Mouse (Mus musculus) liver, embryonic 14.5 days (tissue): ENCODE results near the gene Agt. TPM values are rescaled to one million over a fixed set of nuclear protein-coding genes. Genes with fewer than 3 reads are reported as not detected.

Source experiments
- ATAC-seq: fragments of 200-750 bp; cut with Nextera tagmentation; 2 replicates; pipeline ENCODE4 v1.8.0; 2017; ENCODE audit warnings: moderate number of reproducible peaks, mild to moderate bottlenecking, moderate library complexity; ENCODE audit not compliant: insufficient read depth
- DNase-seq, 3 experiments: peaks; one replicate each; pipeline ENCODE4 v3.0.0-alpha.2; 2012 to 2013; ENCODE audit warnings: low read depth in 3 of 3, low spot score in 3 of 3
- H3K27ac ChIP-seq: fragments of 300-500 bp; sonication (generic); 2 replicates; pipeline ENCODE4 v1.5.1; 2014; ENCODE audit warnings: moderate library complexity, mild to moderate bottlenecking, control low read depth, inconsistent platforms
- H3K27me3 ChIP-seq: fragments of 300-500 bp; sonication (generic); 2 replicates; pipeline ENCODE4 v1.6.1; 2014; ENCODE audit warnings: mild to moderate bottlenecking, low read length, moderate library complexity; ENCODE audit not compliant: control insufficient read depth, insufficient read depth
- H3K36me3 ChIP-seq: fragments of 300-500 bp; sonication (generic); replicated peaks from 2 replicates; pipeline ENCODE4 v1.6.1; 2014; ENCODE audit warnings: low read depth; ENCODE audit not compliant: control insufficient read depth, insufficient read depth
- H3K4me1 ChIP-seq, 2 experiments: fragments of 200-500 bp in 1 of 2; fragments of 300-500 bp in 1 of 2; sonication (generic) in 1 of 2; replicated peaks; 2 replicates each; pipeline ENCODE4 v1.6.1; 2012 to 2014; ENCODE audit warnings: antibody characterized with exemption in 1 of 2, inconsistent platforms in 1 of 2, low read length in 1 of 2; ENCODE audit not compliant: control insufficient read depth in 2 of 2, insufficient read depth in 2 of 2
- H3K4me2 ChIP-seq: fragments of 300-500 bp; sonication (generic); 2 replicates; pipeline ENCODE4 v1.6.1; 2014; ENCODE audit warnings: low read depth, mild to moderate bottlenecking, control low read depth, moderate library complexity
- H3K4me3 ChIP-seq, 2 experiments: fragments of 200-500 bp in 1 of 2; fragments of 300-500 bp in 1 of 2; sonication (generic) in 1 of 2; 2 replicates each; pipeline ENCODE4 v1.5.1; 2012 to 2014; ENCODE audit warnings: low read depth in 2 of 2, low read length in 2 of 2, mild to moderate bottlenecking in 2 of 2, control low read depth in 1 of 2, inconsistent platforms in 1 of 2, moderate library complexity in 1 of 2; ENCODE audit not compliant: insufficient read depth in 1 of 2
- H3K9ac ChIP-seq: fragments of 300-500 bp; sonication (generic); replicated peaks from 2 replicates; pipeline ENCODE4 v1.6.1; 2014; ENCODE audit warnings: mild to moderate bottlenecking, control low read depth, moderate library complexity
- H3K9me3 ChIP-seq: fragments of 300-500 bp; sonication (generic); 2 replicates; pipeline ENCODE4 v1.6.1; 2016; ENCODE audit warnings: low read length, mixed read lengths; ENCODE audit not compliant: control insufficient read depth
- CTCF ChIP-seq: IDR thresholded peaks from 2 replicates; pipeline ENCODE4 v1.5.1; 2016; ENCODE audit warnings: antibody characterized with exemption, low read depth, control low read depth
- EP300 ChIP-seq: IDR thresholded peaks from 2 replicates; pipeline ENCODE4 v1.6.1; 2016; ENCODE audit warnings: antibody characterized with exemption, low read depth
- WGBS: fragments of 180-500 bp; shearing (Covaris S2); extraction: QIAGEN DNeasy Blood & Tissue Kit; methylation state at CpG from one replicate; pipeline ENCODE4 v1.1.7; 2014; ENCODE audit not compliant: insufficient replicate concordance; 5-methylcytosine and 5-hydroxymethylcytosine counted together
- polyA plus RNA-seq, 2 experiments: library from polyadenylated mRNA; depleted of rRNA in 1 of 2; stranded (reverse) in 1 of 2; unstranded in 1 of 2; fragments of >200 nt; fragmentation: Nextera tagmentation in 1 of 2; extraction: Ambion mirVana in 1 of 2; gene quantifications; 2 replicates each; pipeline versions ENCODE4 v1.2.1 to v1.2.3; 2012 to 2014

The Agt gene
- polyA plus RNA-seq, 2 experiments: 63.3 to 94.2 TPM

DNA sequence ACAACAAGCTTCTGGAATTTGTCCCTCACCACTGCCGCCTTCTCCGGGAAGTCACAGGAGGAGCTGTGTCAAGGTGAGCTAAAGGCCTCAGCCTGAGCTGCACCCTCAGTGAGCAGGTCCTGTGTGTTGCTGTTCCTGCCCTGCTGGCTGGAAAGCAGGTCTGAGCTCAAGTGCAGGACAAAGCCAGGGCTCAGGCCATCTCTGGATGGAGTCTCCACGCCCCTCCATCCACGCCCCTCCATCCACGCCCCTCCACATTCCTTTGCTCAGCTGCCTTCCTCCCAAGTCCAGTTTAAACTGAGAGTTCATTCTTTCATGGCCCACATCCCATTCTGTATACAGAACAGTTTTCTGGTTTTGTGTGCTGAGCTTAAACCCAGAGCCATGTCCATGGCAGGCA, 34.1 kb downstream of the Agt start:
- H3K27ac ChIP-seq: no peak overlapping the region
- no peak overlapping the region for H3K9ac ChIP-seq
- H3K9me3 ChIP-seq: no peaks in the 10 kb centered on the region
- 79% methylated on average over 5 of the region's 5 CpGs for WGBS
- TF ChIP-seq CTCF: no peak
- TF ChIP-seq EP300: no peak
- no peak overlapping the region for H3K4me3 ChIP-seq
- H3K4me1 ChIP-seq: no peaks in the 10 kb centered on the region; a peak in 1 of 4 replicates
- H3K36me3 ChIP-seq: peaks cover 10% of the 10 kb centered on the region
- DNase-seq (no peak), ATAC-seq (no peak)
- H3K4me2 ChIP-seq: no peak overlapping the region
- no peaks in the 10 kb centered on the region for H3K27me3 ChIP-seq

DNA sequence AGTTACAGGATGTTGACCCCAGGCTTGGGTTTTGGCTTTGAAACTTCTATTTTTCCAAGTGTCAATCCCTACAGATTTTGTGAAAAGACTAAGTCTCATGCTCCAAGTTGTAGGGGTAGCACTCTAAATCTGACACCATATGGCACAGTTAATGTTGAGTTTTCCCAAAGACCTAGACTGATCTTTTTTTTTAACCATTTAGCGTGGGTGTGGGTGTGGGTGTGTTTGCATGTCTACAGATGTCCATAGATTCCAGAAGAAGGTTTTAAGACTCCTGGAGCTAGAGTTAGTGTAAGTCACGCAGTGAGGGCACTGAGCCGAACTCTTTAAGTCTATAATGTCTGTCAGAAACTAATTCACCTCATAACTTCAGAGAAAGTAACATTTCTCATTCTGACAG, 36.9 kb downstream of the Agt start:
- no peaks in the 10 kb centered on the region for H3K27me3 ChIP-seq
- 81% methylated on average over 3 of the region's 3 CpGs for WGBS
- H3K4me3 ChIP-seq: no peak overlapping the region
- no peak overlapping the region for H3K4me2 ChIP-seq
- H3K36me3 ChIP-seq: peaks cover 5% of the 10 kb centered on the region
- no peak for DNase-seq
- no peak overlapping the region for H3K9ac ChIP-seq
- no peak for ATAC-seq
- no peaks in the 10 kb centered on the region for H3K4me1 ChIP-seq
- H3K27ac ChIP-seq: no peak overlapping the region
- no peaks in the 10 kb centered on the region for H3K9me3 ChIP-seq
- no peak for TF ChIP-seq EP300
- TF ChIP-seq CTCF: no peak

GRCm38 (mm10) chr8:124530996-124531395, 38.5 kb downstream of the Agt start:
- Histone ChIP-seq H3K9me3 (no peaks in the 10 kb centered on the region), H3K4me2 (no peak overlapping the region), H3K9ac (no peak overlapping the region), H3K4me3 (no peak overlapping the region), H3K27ac (no peak overlapping the region), H3K36me3 (peaks cover 8% of the 10 kb centered on the region), H3K4me1 (no peaks in the 10 kb centered on the region), H3K27me3 (no peaks in the 10 kb centered on the region)
- no peak for ATAC-seq
- TF ChIP-seq CTCF: no peak
- no peak for TF ChIP-seq EP300
- no peak for DNase-seq
- WGBS: 60% methylated on average over 4 of the region's 4 CpGs

DNA sequence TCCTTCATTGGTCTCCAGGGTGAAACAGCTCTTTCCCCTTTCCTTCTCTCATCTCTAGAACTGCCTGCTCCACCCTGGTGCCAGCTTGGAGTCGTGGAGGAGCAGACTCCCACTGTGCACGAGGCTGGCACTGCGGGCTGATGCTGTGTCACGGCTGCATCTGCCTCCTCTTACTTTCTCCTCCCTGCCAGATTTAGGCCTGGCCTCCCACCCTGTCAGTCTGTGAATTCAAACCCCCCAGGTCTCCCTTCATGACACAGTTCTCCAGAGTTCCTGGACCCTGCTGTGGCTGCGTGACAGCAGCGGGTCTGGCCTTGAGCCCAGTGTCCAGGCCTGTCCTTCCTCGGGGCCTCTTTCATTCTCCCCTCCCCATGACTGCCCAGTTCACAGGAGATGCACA, 39.0 kb downstream of the Agt start:
- ATAC-seq: no peak
- peaks cover 8% of the 10 kb centered on the region for H3K36me3 ChIP-seq

DNA sequence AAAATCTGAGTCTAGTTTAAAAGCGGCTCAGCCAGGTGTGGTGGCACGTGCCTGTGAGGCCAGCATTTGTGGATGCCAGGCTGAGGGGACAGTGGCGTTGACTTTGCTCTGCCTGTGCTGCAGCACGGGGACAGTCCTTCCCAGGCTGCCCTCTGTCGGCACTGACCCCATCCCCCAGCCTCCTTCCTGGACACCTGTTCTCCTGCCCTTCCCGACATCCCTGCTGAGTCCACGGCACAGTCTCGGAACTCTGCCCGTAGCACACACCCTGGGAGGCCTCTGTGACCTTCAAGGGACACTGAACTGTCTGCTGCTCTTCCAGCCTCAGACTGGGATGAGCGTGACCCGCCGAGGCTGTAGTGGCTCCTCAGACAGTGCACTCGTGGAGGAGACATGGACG, 39.4 kb downstream of the Agt start:
- no peak for TF ChIP-seq CTCF
- TF ChIP-seq EP300: no peak
- Histone ChIP-seq H3K4me2 (no peak overlapping the region), H3K36me3 (peaks cover 8% of the 10 kb centered on the region), H3K9ac (no peak overlapping the region), H3K9me3 (no peaks in the 10 kb centered on the region), H3K27ac (no peak overlapping the region), H3K27me3 (no peaks in the 10 kb centered on the region), H3K4me3 (no peak overlapping the region), H3K4me1 (no peaks in the 10 kb centered on the region)
- DNase-seq (no peak), ATAC-seq (no peak)
- 78% methylated on average over 14 of the region's 14 CpGs for WGBS

More for the DNA sequence above, 39.0 kb downstream of the Agt start:
- no peak overlapping the region for H3K4me2 ChIP-seq
- no peak overlapping the region for H3K4me3 ChIP-seq
- H3K27ac ChIP-seq: no peak overlapping the region
- no peak overlapping the region for H3K9ac ChIP-seq
- WGBS: 88% methylated on average over 7 of the region's 7 CpGs
- DNase-seq: no peak
- no peaks in the 10 kb centered on the region for H3K4me1 ChIP-seq
- TF ChIP-seq EP300 (no peak), CTCF (no peak)
- no peaks in the 10 kb centered on the region for H3K9me3 ChIP-seq
- H3K27me3 ChIP-seq: no peaks in the 10 kb centered on the region
